Mouse (Mus musculus) v-Abl transformed pro-B cells (cell line): ENCODE results near the gene Hist1h2bf.

Source experiments
- in situ Hi-C, 2 experiments: fragments of 400-800 bp; cut with MboI; formaldehyde crosslinking; loops; one replicate each; pipeline ENCODE4 v1.15.1; 2025; ENCODE audit not compliant: unreplicated experiment in 2 of 2

Hist1h2bf gene

GRCm38 (mm10) chr13:23573898-23574524 lies at the start of gene Hist1h2bf, which contains the start of gene Hist1h2ad:
TSS of gene Hist1h2bf (minus strand) at chr13:23574196.
TSS of gene Hist1h2ad (plus strand) at chr13:23574381.
- in situ Hi-C loops = loop anchor here in 1 of 2 experiments (25.0 kb wide), 1 partner anchor 838 kb away; no protein-coding TSS in a partner anchor

GRCm38 (mm10) chr13:23622861-23623450 lies 49.0 kb upstream of the Hist1h2bf start:
- in situ Hi-C loops = loop anchor here (5.0 to 10.0 kb wide), 4 partner anchors 36 to 1798 kb away; partner anchors contain the start of gene Hist1h1c (in 2 of the 2)

DNA sequence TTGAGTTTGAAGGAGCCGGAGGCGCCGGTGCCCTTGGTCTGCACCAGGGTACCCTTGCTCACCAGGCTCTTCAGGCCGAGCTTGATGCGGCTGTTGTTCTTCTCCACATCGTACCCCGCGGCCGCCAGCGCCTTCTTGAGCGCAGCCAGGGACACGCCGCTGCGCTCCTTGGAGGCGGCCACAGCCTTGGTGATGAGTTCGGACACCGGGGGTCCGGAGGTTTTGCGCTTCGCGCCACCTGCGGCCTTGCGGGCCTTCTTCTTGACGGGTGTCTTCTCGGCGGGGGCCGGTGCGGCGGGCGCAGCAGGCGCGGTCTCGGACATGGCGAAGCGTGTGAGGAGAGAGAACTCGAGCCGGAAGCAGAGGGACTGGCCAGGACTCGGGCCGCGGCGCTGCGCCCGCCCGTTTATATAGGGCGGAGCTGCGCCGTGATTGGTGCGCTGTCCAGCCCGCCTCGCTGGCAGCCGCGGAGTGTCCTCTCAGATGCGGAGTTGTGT lies 48.2 kb upstream of the Hist1h2bf start, which contains the start of gene Hist1h1e:
Gene Hist1h1e (minus strand): TSS at position 384 of the 497 bp plus-strand sequence.
- in situ Hi-C loops = loop anchor here (5.0 to 10.0 kb wide), 4 partner anchors 35 to 1797 kb away; partner anchors contain the start of gene Hist1h1c (in 2 of the 2)

GRCm38 (mm10) chr13:23621532-23622174 lies 47.7 kb upstream of the Hist1h2bf start:
- in situ Hi-C loops = loop anchor here (5.0 to 10.0 kb wide), 4 partner anchors 34 to 1797 kb away; partner anchors contain the start of gene Hist1h1c (in 2 of the 2)

DNA sequence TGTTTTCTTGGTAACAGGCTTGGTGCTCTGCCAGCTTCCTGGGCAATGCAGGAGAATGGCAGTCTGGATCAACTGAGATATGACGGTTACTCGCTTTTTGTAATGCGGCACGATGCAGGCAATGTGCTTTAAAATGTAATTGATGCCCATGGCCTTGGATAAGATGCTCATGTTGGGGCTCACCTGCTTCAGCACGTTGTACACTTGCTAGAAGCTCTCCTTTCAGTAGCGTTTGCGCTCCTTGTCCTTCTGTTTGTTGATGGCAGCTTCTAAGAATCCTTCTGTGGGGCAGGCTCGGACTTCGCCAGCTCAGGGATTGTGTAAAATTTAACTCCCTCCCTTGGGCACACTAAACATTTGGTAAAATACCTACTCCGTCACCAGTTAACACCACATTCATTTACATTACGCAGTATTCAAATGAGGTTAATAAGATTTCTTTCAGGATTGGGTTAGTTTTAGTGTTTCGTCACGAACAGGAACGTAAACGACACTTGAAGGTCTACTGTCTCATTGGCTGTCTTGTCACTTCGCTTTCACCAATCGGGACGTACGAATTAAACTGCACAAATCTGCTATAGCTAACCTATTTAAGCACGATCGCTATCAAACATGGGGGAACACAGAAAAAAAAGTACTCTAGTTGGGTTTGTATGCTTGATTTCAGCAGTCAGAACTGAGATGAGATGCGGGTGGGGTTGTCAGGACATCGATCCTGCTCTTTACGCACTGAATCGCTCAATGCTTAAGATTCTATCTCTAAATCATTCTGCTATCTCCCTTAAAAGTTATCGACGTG lies 46.9 kb upstream of the Hist1h2bf start, which contains the start of gene Hist1h2be:
Gene Hist1h2be (minus strand): TSS at position 392 of the 799 bp plus-strand sequence.
- in situ Hi-C loops = loop anchor here (5.0 to 10.0 kb wide), 4 partner anchors 34 to 1796 kb away; partner anchors contain the start of gene Hist1h1c (in 2 of the 2)

- in situ Hi-C loops = loop anchor here (5.0 to 10.0 kb wide), 4 partner anchors 33 to 1795 kb away; partner anchors contain the start of gene Hist1h1c (in 2 of the 2)
Measured at GRCm38 (mm10) chr13:23620056-23620732, 46.2 kb upstream of the Hist1h2bf start.

- in situ Hi-C loops = no loop called here
Measured at GRCm38 (mm10) chr13:23611638-23612037, 37.6 kb upstream of the Hist1h2bf start.

- in situ Hi-C loops = no loop called here
Measured at GRCm38 (mm10) chr13:23610393-23610792, 36.4 kb upstream of the Hist1h2bf start.

GRCm38 (mm10) chr13:23609844-23610243 lies 35.8 kb upstream of the Hist1h2bf start:
- in situ Hi-C loops = no loop called here

- in situ Hi-C loops = no loop called here
Measured at GRCm38 (mm10) chr13:23609209-23609608, 35.2 kb upstream of the Hist1h2bf start.

DNA sequence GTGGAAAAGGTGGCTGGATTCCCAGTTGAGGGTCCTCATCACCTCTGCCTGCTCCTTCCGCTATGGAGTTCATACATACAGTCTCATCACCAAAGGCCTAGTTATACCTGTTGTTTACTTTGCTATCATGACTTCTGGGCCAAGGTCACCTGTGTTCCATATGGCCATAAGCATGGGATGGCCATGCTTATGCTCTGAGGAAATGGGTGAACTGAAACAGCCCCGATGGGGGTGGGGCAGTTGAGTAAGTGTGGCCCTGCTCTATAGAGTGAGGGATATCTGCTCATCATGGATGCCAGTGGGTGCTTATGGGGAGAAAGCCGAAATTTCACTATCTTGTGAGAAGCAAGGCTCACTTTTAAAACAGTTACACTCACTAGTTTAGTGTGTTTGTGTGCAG lies 31.1 kb upstream of the Hist1h2bf start:
- in situ Hi-C loops = no loop called here

GRCm38 (mm10) chr13:23604452-23604851 lies 30.5 kb upstream of the Hist1h2bf start:
- in situ Hi-C loops = no loop called here

DNA sequence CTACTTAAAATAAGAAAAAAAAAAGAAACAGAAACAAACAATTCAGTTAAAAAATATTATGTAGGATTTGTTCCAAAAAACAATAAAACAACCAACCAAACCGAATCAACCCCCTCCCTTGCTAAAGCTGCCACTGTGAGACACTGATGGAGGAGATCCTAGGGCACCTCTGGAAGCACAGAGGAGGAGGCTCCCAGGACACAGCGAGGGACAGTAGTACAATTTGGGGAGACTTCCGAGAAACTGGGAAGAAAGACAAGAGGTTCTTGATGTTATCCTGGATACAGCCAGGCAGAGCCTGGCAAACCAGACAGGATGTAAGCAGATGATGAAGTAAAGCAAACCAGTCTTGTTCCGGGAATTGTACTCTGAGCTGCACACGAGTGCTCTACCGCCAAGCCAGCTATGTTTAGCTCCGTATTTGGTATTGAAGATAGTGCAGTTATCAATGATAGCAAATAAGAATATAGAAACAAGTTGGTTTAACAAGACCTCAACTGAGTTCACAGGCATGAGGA lies 29.2 kb upstream of the Hist1h2bf start:
- in situ Hi-C loops = no loop called here

DNA sequence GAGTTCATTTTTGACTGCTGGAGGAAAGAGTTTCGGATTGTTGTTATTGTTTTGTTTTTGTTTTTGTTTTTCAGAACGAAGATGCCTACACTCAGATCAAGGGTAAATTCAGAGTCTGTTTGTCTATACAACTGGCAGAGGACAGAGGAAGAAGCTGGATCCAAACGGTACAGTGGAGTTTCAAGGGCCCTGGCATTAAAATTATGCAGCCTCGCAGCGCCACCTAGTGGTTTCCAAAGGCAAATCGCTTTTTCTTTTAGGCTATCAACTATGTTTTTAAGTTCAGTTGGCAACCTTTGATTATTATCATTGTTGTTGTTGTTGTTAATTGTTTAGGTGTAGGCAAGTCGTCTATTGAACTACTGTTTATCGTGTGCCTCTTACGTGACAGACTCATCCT lies 24.0 kb upstream of the Hist1h2bf start:
- in situ Hi-C loops = loop anchor here (10.0 to 25.0 kb wide), 4 partner anchors 173 to 1811 kb away; partner anchors contain the start of genes Hist1h2ah (in 2 of the 2), Hist1h2bk (in 2 of the 2), Abt1 (in 1 of the 2) and Hist1h1b (in 1 of the 2)

- in situ Hi-C loops = loop anchor here (10.0 to 25.0 kb wide), 4 partner anchors 171 to 1808 kb away; partner anchors contain the start of genes Hist1h2ah (in 2 of the 2), Hist1h2bk (in 2 of the 2), Abt1 (in 1 of the 2) and Hist1h1b (in 1 of the 2)
Measured at GRCm38 (mm10) chr13:23595622-23596372, 21.8 kb upstream of the Hist1h2bf start.

DNA sequence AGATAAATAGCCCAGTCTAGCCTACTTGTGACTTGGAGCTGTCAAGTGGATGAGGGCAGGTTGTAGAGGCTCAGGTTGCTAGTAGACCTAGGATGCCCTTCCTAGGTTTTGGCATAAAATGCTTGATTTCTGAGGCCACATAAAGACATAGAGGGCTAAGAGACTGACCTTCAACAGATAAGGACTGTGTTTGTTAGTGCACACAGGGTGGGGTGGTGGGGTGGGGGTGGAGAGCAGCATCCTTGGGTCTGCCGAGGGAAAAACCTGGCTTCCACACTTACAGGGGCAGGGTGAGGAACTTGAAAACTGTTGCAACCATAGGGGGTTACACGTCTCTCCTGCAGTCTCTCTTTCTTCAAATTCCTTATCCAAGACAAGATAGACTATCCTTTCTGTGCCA lies 21.2 kb upstream of the Hist1h2bf start:
- in situ Hi-C loops = loop anchor here (10.0 to 25.0 kb wide), 4 partner anchors 170 to 1808 kb away; partner anchors contain the start of genes Hist1h2ah (in 2 of the 2), Hist1h2bk (in 2 of the 2), Abt1 (in 1 of the 2) and Hist1h1b (in 1 of the 2)

- in situ Hi-C loops = loop anchor here (5.0 to 25.0 kb wide), 5 partner anchors 66 to 1806 kb away; partner anchors contain the start of genes Hist1h2ah (in 2 of the 2), Hist1h2bk (in 2 of the 2), Abt1 (in 1 of the 2) and Hist1h1b (in 1 of the 2)
Measured at GRCm38 (mm10) chr13:23593051-23593770, 19.2 kb upstream of the Hist1h2bf start.
